Mouse (Mus musculus) Patski (cell line): ENCODE data around the gene Gm21976. TPM values are rescaled to one million over a fixed set of nuclear protein-coding genes. Genes with fewer than 3 reads are reported as not detected.

Experiments
- ATAC-seq: fragments of 100-300 bp; one replicate; pipeline ENCODE4 v1.8.0; 2021
- CTCF ChIA-PET: fragments of 350-600 bp; sonication (Branson Sonifier 250); formaldehyde crosslinking; loops from one replicate; lab custom pipeline; 2022; ENCODE audit warnings: inconsistent platforms; lab: Charles Lee
- POLR2A ChIA-PET: fragments of 350-600 bp; sonication (Branson Sonifier 250); formaldehyde crosslinking; loops from one replicate; lab custom pipeline; 2022; ENCODE audit warnings: antibody characterized with exemption, inconsistent platforms; lab: Charles Lee
- DNase-seq: peaks from one replicate; pipeline ENCODE4 v3.0.0-alpha.2; 2011; ENCODE audit warnings: low read depth, low spot score
- H3K27me3 ChIP-seq: fragments of 371-371 bp; one replicate; pipeline ENCODE4 v1.5.1; 2021
- CTCF ChIP-seq: fragments of 100-300 bp; IDR thresholded peaks from one replicate; pipeline ENCODE4 v1.5.1; 2021
- in situ Hi-C: fragments of 300-500 bp; cut with MboI; formaldehyde crosslinking; loops from 3 replicates; pipeline ENCODE4 v1.11.1; 2018; ENCODE audit warnings: low pct_unique_long_range_greater_than_20kb, mixed read lengths
- polyA plus RNA-seq: library from polyadenylated mRNA; unstranded; gene quantifications from one replicate; pipeline ENCODE4 v1.2.3, GENCODE M21; 2021

The Gm21976 gene
- polyA plus RNA-seq, 1 experiment from 2014 or later: not detected

- POLR2A ChIA-PET: interaction anchor here (0.7 kb wide), 1 partner anchor 609 kb away, joined by 3 read pairs; no protein-coding TSS in a partner anchor
- TF ChIP-seq CTCF: peak; percentile 59
- CTCF ChIA-PET: interaction anchor here (0.8 to 2.0 kb wide), 10 partner anchors 9 to 267 kb away, joined by 3 to 7 read pairs (median 5); partner anchors contain the start of gene Gm21976
- H3K27me3 ChIP-seq: no peaks in the 10 kb centered on the region
- in situ Hi-C loops: no loop called here
- no peak for DNase-seq
- ATAC-seq: no peak
These were observed 18.3 kb downstream of the Gm21976 start for GRCm38 (mm10) chr13:98297883-98298482.

DNA sequence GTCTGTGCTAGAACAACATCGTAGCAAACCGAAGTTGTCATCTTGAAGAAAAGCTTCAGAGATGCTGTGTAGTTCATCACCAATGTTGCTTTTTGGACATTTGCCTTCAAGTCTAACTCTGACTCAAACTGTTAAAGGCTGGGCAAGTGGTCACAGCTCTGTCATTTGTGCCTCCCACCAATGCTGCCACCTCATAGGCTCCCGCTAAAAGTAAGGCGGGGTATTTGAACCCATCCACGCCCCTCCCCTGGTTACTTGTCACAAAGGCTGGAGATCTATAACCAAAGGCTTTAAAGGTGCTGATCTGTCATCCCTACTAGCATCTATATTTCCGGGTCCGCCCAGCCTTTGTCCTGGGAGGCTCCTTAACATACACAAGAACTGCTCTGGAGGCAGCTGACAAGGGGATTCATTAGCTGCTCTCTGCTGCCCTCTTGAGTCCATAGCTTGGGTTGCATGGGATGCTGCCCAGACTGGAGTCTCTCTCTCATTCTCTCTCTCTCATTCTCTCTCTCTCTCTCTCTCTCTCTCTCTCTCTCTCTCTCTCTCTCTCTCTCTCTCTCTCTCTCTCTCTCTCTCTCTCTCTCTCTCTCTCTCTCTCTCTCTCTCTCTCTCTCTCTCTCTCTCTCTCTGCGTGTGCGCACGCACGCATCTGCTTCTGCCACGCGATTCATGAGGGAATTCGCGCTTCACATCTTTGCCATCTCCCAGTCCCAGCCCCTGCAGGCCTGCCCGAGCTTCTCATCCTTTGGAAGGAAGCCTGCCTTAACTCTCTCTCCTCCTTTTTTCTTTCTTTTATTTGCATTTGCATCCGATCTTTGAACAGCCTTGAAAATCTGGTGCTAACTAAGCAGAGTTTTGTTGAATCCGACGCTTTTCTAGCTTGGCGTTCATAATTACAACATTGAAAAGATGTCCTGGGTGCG, 19.4 kb downstream of the Gm21976 start:
- in situ Hi-C loops: no loop called here

GRCm38 (mm10) chr13:98305257-98305656, 25.6 kb downstream of the Gm21976 start:
- DNase-seq: no peak
- in situ Hi-C loops: no loop called here
- no peak for TF ChIP-seq CTCF
- POLR2A ChIA-PET: no interaction called here
- H3K27me3 ChIP-seq: no peaks in the 10 kb centered on the region
- ATAC-seq: no peak
- CTCF ChIA-PET: interaction anchor here (0.8 kb wide), 1 partner anchor 12 kb away, joined by 3 read pairs; no protein-coding TSS in a partner anchor

More for the DNA sequence above, 19.4 kb downstream of the Gm21976 start:
- ChIA-PET CTCF (interaction anchor here (0.7 to 2.0 kb wide), 12 partner anchors 8 to 268 kb away, joined by 3 to 7 read pairs (median 4); partner anchors contain the start of gene Gm21976), POLR2A (no interaction called here)
- ATAC-seq (peak; percentile 54), DNase-seq (peak; percentile 25)
- peak; percentile 74 for TF ChIP-seq CTCF
- H3K27me3 ChIP-seq: no peaks in the 10 kb centered on the region

DNA sequence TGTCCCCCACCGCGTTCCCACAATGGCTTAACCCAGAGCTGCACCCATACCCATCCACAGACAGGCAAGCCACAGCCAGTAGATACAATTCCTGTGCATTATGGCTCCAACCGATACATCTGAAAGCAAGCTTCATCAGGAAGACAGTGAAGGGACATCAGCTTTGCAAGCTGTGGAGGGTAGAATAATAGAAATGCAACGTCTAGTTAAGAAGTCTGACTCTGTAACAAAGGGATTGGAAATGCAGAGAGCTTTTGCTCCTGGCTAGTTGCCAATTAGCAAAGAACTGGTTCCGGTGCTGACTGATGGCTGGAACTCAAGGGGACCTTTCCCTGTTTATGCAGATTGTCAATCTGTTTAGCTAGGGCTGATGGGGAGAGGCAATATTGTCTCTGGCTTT, 26.7 kb downstream of the Gm21976 start:
- in situ Hi-C loops: no loop called here
- no peak for DNase-seq
- TF ChIP-seq CTCF: no peak
- H3K27me3 ChIP-seq: no peaks in the 10 kb centered on the region
- ChIA-PET CTCF (no interaction called here), POLR2A (interaction anchor here (0.5 kb wide), 1 partner anchor 16 kb away, joined by 5 read pairs; no protein-coding TSS in a partner anchor)
- no peak for ATAC-seq

GRCm38 (mm10) chr13:98306852-98307475, 27.3 kb downstream of the Gm21976 start:
- in situ Hi-C loops: no loop called here
- TF ChIP-seq CTCF: no peak
- POLR2A ChIA-PET: no interaction called here
- CTCF ChIA-PET: interaction anchor here (0.7 kb wide), 1 partner anchor 8 kb away, joined by 3 read pairs; no protein-coding TSS in a partner anchor
- no peak for ATAC-seq
- H3K27me3 ChIP-seq: no peaks in the 10 kb centered on the region
- DNase-seq: no peak

- no peak for TF ChIP-seq CTCF
- no peaks in the 10 kb centered on the region for H3K27me3 ChIP-seq
- POLR2A ChIA-PET: interaction anchor here (0.5 to 1.0 kb wide), 2 partner anchors 9 to 663 kb away, joined by 4 to 5 read pairs; partner anchors contain the start of gene Btf3
- ATAC-seq (no peak), DNase-seq (no peak)
- CTCF ChIA-PET: interaction anchor here (1.4 to 1.7 kb wide), 2 partner anchors 9 to 14 kb away, joined by 3 to 5 read pairs; no protein-coding TSS in a partner anchor
- in situ Hi-C loops: no loop called here
These were observed 28.3 kb downstream of the Gm21976 start for GRCm38 (mm10) chr13:98308004-98308403.

DNA sequence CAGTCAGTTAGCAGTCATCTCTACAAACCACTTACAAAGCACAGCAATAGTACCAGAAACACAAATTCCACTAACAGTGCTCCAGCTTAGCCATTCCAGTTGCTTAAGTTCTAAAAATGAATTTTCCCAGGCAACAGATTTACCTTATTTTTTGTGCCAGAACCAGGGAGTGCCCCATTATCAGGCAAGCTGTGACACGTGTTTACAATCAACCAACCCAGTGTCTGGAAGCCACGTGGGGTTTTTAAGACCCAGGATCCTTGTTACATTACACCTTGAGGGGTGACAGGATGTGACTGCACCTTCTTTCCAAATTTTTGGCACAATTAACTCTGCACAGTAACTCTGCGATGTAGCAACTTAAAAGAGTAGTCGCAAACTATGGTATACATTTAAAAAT, 29.0 kb downstream of the Gm21976 start:
- no peaks in the 10 kb centered on the region for H3K27me3 ChIP-seq
- DNase-seq (no peak), ATAC-seq (no peak)
- CTCF ChIA-PET: interaction anchor here (1.4 to 1.7 kb wide), 2 partner anchors 10 to 15 kb away, joined by 3 to 5 read pairs; no protein-coding TSS in a partner anchor
- POLR2A ChIA-PET: interaction anchor here (0.5 to 1.0 kb wide), 3 partner anchors 8 to 664 kb away, joined by 3 to 5 read pairs (median 4); partner anchors contain the start of gene Btf3
- in situ Hi-C loops: no loop called here
- no peak for TF ChIP-seq CTCF

- in situ Hi-C loops: no loop called here
- ChIA-PET POLR2A (no interaction called here), CTCF (interaction anchor here (1.1 to 1.6 kb wide), 4 partner anchors 10 to 21 kb away, joined by 3 to 4 read pairs (median 3); no protein-coding TSS in a partner anchor)
- no peak for DNase-seq
- no peak for ATAC-seq
- no peak for TF ChIP-seq CTCF
- H3K27me3 ChIP-seq: no peaks in the 10 kb centered on the region
These were observed 31.9 kb downstream of the Gm21976 start for GRCm38 (mm10) chr13:98311597-98311996.

DNA sequence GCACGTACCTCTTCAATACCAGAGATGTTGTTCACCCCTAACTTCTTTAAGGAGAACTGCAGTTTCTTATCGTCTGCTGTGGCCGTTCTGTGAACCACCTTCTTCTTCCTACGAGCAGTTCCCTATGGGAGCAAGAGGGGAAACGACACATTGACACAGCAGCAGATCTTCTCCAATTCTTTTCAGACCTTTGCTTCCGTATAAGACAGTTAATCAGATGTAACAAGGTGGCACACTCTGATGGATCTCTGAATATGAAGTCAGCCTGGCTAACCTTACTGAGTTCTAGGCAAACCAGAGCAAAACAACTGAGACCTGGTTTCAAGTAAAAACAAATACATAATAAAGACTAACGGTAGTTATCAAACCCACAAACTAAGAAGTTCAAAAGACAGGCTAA, 33.9 kb downstream of the Gm21976 start:
- ChIA-PET CTCF (no interaction called here), POLR2A (no interaction called here)
- DNase-seq: no peak
- in situ Hi-C loops: no loop called here
- ATAC-seq: no peak
- no peaks in the 10 kb centered on the region for H3K27me3 ChIP-seq
- TF ChIP-seq CTCF: no peak

- no peak for DNase-seq
- CTCF ChIA-PET: no interaction called here
- H3K27me3 ChIP-seq: no peaks in the 10 kb centered on the region
- TF ChIP-seq CTCF: no peak
- in situ Hi-C loops: no loop called here
- POLR2A ChIA-PET: no interaction called here
- ATAC-seq: no peak
These were observed 35.4 kb downstream of the Gm21976 start for GRCm38 (mm10) chr13:98315124-98315523.
